Mouse (Mus musculus) erythroblast, embryonic 14.5 days (primary cell): ENCODE results near the gene Grem1.

Experiments
- GATA1 ChIP-seq: IDR thresholded peaks from 2 replicates; pipeline ENCODE4 v1.6.1; 2012; ENCODE audit warnings: low read length, inconsistent platforms, mixed read lengths
- TAL1 ChIP-seq: IDR thresholded peaks from 3 replicates; pipeline ENCODE4 v1.6.1; 2012; ENCODE audit warnings: low read length, inconsistent platforms, mixed read lengths

DNA sequence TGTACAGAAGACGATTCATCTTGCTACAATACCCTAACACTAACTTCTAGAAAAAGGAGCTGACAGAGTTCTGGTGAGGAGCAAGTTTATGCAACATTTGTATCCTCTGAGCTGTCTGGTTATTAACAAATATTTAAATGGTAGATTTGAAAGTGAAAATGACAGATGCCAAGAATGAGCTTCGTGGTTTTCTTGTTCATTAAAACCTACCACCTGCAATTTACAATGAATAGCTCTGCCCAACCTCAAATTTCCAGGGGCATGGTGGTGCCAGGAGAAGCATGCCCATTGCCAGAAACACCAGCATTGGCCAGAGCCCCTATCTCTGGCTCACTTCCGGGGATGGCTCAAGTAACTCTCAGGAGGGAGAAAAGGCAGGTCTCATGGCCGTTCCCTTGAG lies 23.1 kb upstream of the Grem1 start:
- TF ChIP-seq TAL1 (no peak), GATA1 (no peak)
